In genomic region chr8:127331751-127332150, GRCm38 (mm10) we compare ENCODE assay signal across 8 mouse cellular contexts.
DNase-seq lines count a peak whose midpoint lies in the region; ATAC-seq lines count a peak whose summit lies in the region.

No protein-coding gene starts in this region.

- ATAC-seq in cerebellum, adult (ENCODE audit: insufficient number of reproducible peaks, low FRiP score, low TSS enrichment): no peak

- DNase-seq in cerebellum, adult 8-10 months: peak; percentile 25
- peak; percentile 15 for DNase-seq in ovary, postnatal 10 days (ENCODE audit: low spot score)
- no peak for DNase-seq in ovary, adult 18-20 months (ENCODE audit: low spot score)
- peak; percentile 47 to 57 for DNase-seq in cerebellum, postnatal 36 days
- DNase-seq in induced T-regulatory cell, adult 2 months (ENCODE audit: low read depth): peak; percentile 62
- peak; percentile 53 for DNase-seq in lung, postnatal 25 days (ENCODE audit: low spot score)
- peak; percentile 36 to 80 for DNase-seq in spleen, postnatal 4 days (ENCODE audit: low spot score in 2 of 2)
